Mouse (Mus musculus): ENCODE results near the gene Zc3h12c. TPM values are rescaled to one million over a fixed set of nuclear protein-coding genes. Genes with fewer than 3 reads are reported as not detected.

Zc3h12c gene
- polyA plus RNA-seq, 1 experiment from 2014 or later: 1.7 TPM

DNA sequence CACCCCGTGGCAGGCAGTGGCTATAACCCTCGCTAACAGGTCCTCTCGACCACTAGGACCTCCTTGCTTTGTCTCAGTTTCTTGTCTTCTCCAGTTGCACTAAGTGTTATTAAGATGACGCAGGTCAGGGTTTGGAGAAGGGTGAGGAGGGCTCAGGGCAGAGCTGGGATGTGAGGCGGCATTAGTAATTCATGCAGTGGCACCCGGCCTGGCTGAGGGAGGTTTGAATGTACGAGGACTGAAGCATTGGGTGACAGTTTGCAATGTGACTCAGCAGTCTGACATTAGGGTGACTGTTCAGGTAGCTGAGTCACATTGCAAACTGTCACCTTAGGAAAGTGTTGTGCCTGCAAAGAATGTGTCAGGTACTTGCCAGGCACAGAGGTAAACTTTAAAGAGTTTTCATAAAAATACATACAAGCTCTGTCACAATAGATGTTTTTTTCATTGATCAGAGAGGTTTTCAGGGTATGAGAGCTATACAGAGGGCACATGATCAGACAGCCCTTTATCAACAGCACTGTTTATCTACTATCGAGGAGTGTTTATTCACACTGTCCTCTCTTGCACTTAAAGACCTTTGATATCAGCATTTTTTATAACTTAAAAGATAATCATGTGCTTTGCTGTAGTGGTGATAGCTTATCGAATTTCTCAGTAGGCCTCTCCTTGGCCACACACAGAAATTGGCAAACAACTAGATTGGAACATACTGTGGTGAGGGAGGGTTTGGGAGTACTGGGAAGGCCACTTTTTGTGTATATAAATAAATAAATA, 64.7 kb downstream of the Zc3h12c start:
- 63% methylated on average over 9 of the region's 9 CpGs for WGBS
- H3K9me3 ChIP-seq (ENCODE audit: control insufficient read depth, low read length): no peaks in the 10 kb centered on the region
- peak overlapping the region; percentile 56; the same call in 1 of the 2 replicates for H3K27ac ChIP-seq (ENCODE audit: low read depth, low read length)
- ATAC-seq (replicated peaks; ENCODE audit: low FRiP score) (peak; percentile 74), DNase-seq (ENCODE audit: low spot score) (no peak)
- no peaks in the 10 kb centered on the region for H3K27me3 ChIP-seq (replicated peaks; ENCODE audit: control insufficient read depth, insufficient read depth, low read length)
- H3K4me3 ChIP-seq (ENCODE audit: low read depth, low read length): no peak overlapping the region
- no peaks in the 10 kb centered on the region for H3K36me3 ChIP-seq (ENCODE audit: control insufficient read depth, insufficient read depth, low read length)
- H3K9ac ChIP-seq (ENCODE audit: low read depth, low read length): no peak overlapping the region
- no peak overlapping the region for H3K4me2 ChIP-seq
- peaks cover 18% of the 10 kb centered on the region for H3K4me1 ChIP-seq (replicated peaks; ENCODE audit: control insufficient read depth, insufficient read depth, low read length)

DNA sequence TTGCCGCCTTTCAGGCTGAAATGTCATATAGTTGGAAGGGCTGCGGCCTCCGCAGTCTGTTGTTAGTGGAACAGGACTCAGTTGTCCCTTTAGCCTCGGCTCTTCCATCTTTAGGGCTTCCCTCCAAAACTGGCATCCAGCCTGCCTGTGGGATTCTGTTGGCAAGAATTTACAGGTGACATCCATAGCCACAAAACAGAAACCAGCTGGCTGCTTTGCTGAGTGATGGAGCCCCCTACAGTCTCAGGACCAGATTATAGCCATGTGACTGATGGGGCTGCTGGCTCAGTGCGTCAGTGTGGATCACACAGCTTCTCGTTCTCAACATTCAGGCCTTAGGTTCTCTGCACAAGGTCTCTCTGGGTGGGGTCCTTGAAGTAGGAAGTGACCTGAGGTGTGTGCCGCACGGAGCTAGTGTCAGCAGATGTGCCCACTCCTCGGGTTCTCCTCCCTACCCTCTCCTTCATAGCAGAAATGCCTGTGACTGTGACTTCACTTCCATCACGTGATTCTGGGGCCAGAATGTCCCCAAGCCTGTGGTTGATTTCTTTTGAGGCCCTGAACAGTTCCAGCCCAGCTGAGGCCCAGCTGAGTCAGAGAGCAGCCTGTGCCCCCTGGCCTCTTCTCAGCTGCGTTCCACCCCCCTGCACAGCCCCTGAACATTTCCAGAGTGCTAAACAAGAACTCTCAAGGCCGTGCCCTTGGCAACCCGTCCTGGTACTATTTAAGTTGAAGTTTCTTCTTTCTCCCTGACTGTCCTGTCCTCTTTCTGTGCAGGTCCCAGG, 66.1 kb downstream of the Zc3h12c start:
- DNase-seq (ENCODE audit: low spot score) (no peak), ATAC-seq (replicated peaks; ENCODE audit: low FRiP score) (no peak)
- Histone ChIP-seq H3K4me2 (no peak overlapping the region), H3K9ac (ENCODE audit: low read depth, low read length) (no peak overlapping the region), H3K27ac (ENCODE audit: low read depth, low read length) (no peak overlapping the region), H3K4me3 (ENCODE audit: low read depth, low read length) (no peak overlapping the region), H3K9me3 (ENCODE audit: control insufficient read depth, low read length) (no peaks in the 10 kb centered on the region), H3K36me3 (ENCODE audit: control insufficient read depth, insufficient read depth, low read length) (no peaks in the 10 kb centered on the region), H3K27me3 (replicated peaks; ENCODE audit: control insufficient read depth, insufficient read depth, low read length) (no peaks in the 10 kb centered on the region), H3K4me1 (replicated peaks; ENCODE audit: control insufficient read depth, insufficient read depth, low read length) (peaks cover 18% of the 10 kb centered on the region)
- 73% methylated on average over 13 of the region's 13 CpGs for WGBS

DNA sequence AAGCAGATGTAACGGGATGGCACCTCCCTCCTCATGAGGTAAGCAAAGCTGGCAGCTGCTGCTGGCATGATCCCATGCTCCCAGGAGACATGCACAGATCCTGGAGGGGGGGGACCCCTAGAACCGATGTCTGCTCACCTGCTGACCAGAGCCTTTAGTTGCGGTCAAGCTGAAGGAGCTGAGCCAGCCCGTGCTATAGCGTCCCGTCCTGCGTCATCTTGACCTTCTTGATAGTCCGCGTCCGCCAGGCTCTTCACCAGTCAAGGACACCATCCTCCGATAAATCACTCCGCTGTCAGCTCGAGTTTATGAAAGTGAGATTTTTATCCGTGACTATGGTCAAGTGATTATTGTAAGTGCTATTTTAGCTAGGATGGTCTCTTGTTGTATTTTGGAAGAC, 67.9 kb downstream of the Zc3h12c start:
- Histone ChIP-seq H3K4me3 (ENCODE audit: low read depth, low read length) (no peak overlapping the region), H3K27ac (ENCODE audit: low read depth, low read length) (no peak overlapping the region), H3K27me3 (replicated peaks; ENCODE audit: control insufficient read depth, insufficient read depth, low read length) (no peaks in the 10 kb centered on the region), H3K4me1 (replicated peaks; ENCODE audit: control insufficient read depth, insufficient read depth, low read length) (peaks cover 18% of the 10 kb centered on the region), H3K36me3 (ENCODE audit: control insufficient read depth, insufficient read depth, low read length) (no peaks in the 10 kb centered on the region), H3K4me2 (no peak overlapping the region), H3K9ac (ENCODE audit: low read depth, low read length) (no peak overlapping the region), H3K9me3 (ENCODE audit: control insufficient read depth, low read length) (no peaks in the 10 kb centered on the region)
- WGBS: 86% methylated on average over 14 of the region's 14 CpGs
- DNase-seq (ENCODE audit: low spot score): no peak
- no peak for ATAC-seq (replicated peaks; ENCODE audit: low FRiP score)

GRCm38 (mm10) chr9:52098600-52098999, 69.8 kb downstream of the Zc3h12c start:
- DNase-seq (ENCODE audit: low spot score): peak; percentile 76

GRCm38 (mm10) chr9:52097386-52097785, 71.0 kb downstream of the Zc3h12c start:
- Histone ChIP-seq H3K4me3 (ENCODE audit: low read depth, low read length) (no peak overlapping the region), H3K36me3 (ENCODE audit: control insufficient read depth, insufficient read depth, low read length) (no peaks in the 10 kb centered on the region), H3K9me3 (ENCODE audit: control insufficient read depth, low read length) (no peaks in the 10 kb centered on the region), H3K4me1 (replicated peaks; ENCODE audit: control insufficient read depth, insufficient read depth, low read length) (peaks cover 16% of the 10 kb centered on the region), H3K9ac (ENCODE audit: low read depth, low read length) (no peak overlapping the region), H3K27ac (ENCODE audit: low read depth, low read length) (no peak overlapping the region), H3K27me3 (replicated peaks; ENCODE audit: control insufficient read depth, insufficient read depth, low read length) (no peaks in the 10 kb centered on the region), H3K4me2 (no peak overlapping the region)
- ATAC-seq (replicated peaks; ENCODE audit: low FRiP score): no peak
- 30% methylated on average over 1 of the region's 1 CpGs for WGBS
- no peak for DNase-seq (ENCODE audit: low spot score)

More at GRCm38 (mm10) chr9:52098600-52098999, 69.8 kb downstream of the Zc3h12c start:
- Histone ChIP-seq H3K27ac (ENCODE audit: low read depth, low read length) (no peak overlapping the region), H3K27me3 (replicated peaks; ENCODE audit: control insufficient read depth, insufficient read depth, low read length) (no peaks in the 10 kb centered on the region), H3K9ac (ENCODE audit: low read depth, low read length) (no peak overlapping the region), H3K36me3 (ENCODE audit: control insufficient read depth, insufficient read depth, low read length) (no peaks in the 10 kb centered on the region), H3K4me1 (replicated peaks; ENCODE audit: control insufficient read depth, insufficient read depth, low read length) (peaks cover 12% of the 10 kb centered on the region), H3K4me3 (ENCODE audit: low read depth, low read length) (no peak overlapping the region), H3K4me2 (no peak overlapping the region), H3K9me3 (ENCODE audit: control insufficient read depth, low read length) (no peaks in the 10 kb centered on the region)
- peak; percentile 31; the same call in 1 of the 2 replicates for ATAC-seq (replicated peaks; ENCODE audit: low FRiP score)
- under 1% methylated on average over 7 of the region's 7 CpGs for WGBS

DNA sequence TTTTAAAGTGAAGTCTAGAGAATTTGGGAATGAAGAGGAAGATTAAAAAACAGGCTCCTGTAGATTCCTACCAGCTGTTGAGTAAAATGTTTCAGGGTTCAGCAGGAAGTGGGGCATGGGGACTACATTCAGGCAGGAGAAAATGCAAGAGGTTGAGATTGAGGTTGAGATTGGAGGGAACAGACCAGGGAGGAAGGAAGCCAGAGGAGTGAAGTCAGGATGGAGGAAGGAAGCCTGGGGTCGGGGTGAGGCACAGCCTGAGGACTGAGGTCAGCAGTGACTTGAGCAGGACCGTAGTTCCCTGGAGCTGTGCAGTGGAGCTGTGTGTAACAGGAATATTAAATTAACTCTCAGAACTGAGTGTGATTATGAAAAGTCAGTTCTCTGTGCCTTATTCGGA, 72.7 kb downstream of the Zc3h12c start:
- WGBS: 46% methylated on average over 3 of the region's 3 CpGs
- Histone ChIP-seq H3K9ac (ENCODE audit: low read depth, low read length) (no peak overlapping the region), H3K4me3 (ENCODE audit: low read depth, low read length) (no peak overlapping the region)

GRCm38 (mm10) chr9:52094471-52094980, 73.8 kb downstream of the Zc3h12c start:
- Histone ChIP-seq H3K4me2 (no peak overlapping the region), H3K36me3 (ENCODE audit: control insufficient read depth, insufficient read depth, low read length) (peaks cover 4% of the 10 kb centered on the region; the same call in 1 of the 2 replicates), H3K27ac (ENCODE audit: low read depth, low read length) (no peak overlapping the region), H3K27me3 (replicated peaks; ENCODE audit: control insufficient read depth, insufficient read depth, low read length) (no peaks in the 10 kb centered on the region), H3K9me3 (ENCODE audit: control insufficient read depth, low read length) (no peaks in the 10 kb centered on the region), H3K4me3 (ENCODE audit: low read depth, low read length) (no peak overlapping the region), H3K9ac (ENCODE audit: low read depth, low read length) (no peak overlapping the region), H3K4me1 (replicated peaks; ENCODE audit: control insufficient read depth, insufficient read depth, low read length) (peaks cover 20% of the 10 kb centered on the region)
- WGBS: 81% methylated on average over 10 of the region's 10 CpGs
- no peak for DNase-seq (ENCODE audit: low spot score)
- ATAC-seq (replicated peaks; ENCODE audit: low FRiP score): no peak

More for the DNA sequence above, 72.7 kb downstream of the Zc3h12c start:
- Histone ChIP-seq H3K27ac (ENCODE audit: low read depth, low read length) (no peak overlapping the region), H3K36me3 (ENCODE audit: control insufficient read depth, insufficient read depth, low read length) (no peaks in the 10 kb centered on the region), H3K4me1 (replicated peaks; ENCODE audit: control insufficient read depth, insufficient read depth, low read length) (peaks cover 20% of the 10 kb centered on the region), H3K9me3 (ENCODE audit: control insufficient read depth, low read length) (no peaks in the 10 kb centered on the region), H3K27me3 (replicated peaks; ENCODE audit: control insufficient read depth, insufficient read depth, low read length) (no peaks in the 10 kb centered on the region), H3K4me2 (no peak overlapping the region)
- no peak for ATAC-seq (replicated peaks; ENCODE audit: low FRiP score)
- no peak for DNase-seq (ENCODE audit: low spot score)

- no peak overlapping the region for H3K4me2 ChIP-seq
- no peak overlapping the region for H3K9ac ChIP-seq (ENCODE audit: low read depth, low read length)
- H3K4me1 ChIP-seq (replicated peaks; ENCODE audit: control insufficient read depth, insufficient read depth, low read length): peaks cover 20% of the 10 kb centered on the region
- H3K27me3 ChIP-seq (replicated peaks; ENCODE audit: control insufficient read depth, insufficient read depth, low read length): no peaks in the 10 kb centered on the region
- H3K27ac ChIP-seq (ENCODE audit: low read depth, low read length): no peak overlapping the region
- no peaks in the 10 kb centered on the region for H3K9me3 ChIP-seq (ENCODE audit: control insufficient read depth, low read length)
- H3K4me3 ChIP-seq (ENCODE audit: low read depth, low read length): no peak overlapping the region
- DNase-seq (ENCODE audit: low spot score) (no peak), ATAC-seq (replicated peaks; ENCODE audit: low FRiP score) (no peak)
- H3K36me3 ChIP-seq (ENCODE audit: control insufficient read depth, insufficient read depth, low read length): peaks cover 4% of the 10 kb centered on the region; the same call in 1 of the 2 replicates
- WGBS: 45% methylated on average over 5 of the region's 5 CpGs
Measured at GRCm38 (mm10) chr9:52094016-52094415, 74.4 kb downstream of the Zc3h12c start.
